Mouse (Mus musculus) liver, embryonic 14.5 days (tissue): ENCODE measurements around the gene Kalrn.
A peak's percentile ranks its signal among the peaks of the same experiment; 100 is the strongest.

Experiments used
- CTCF ChIP-seq: IDR thresholded peaks from 2 replicates; pipeline ENCODE4 v1.5.1; 2016; ENCODE audit warnings: antibody characterized with exemption, low read depth, control low read depth
- EP300 ChIP-seq: IDR thresholded peaks from 2 replicates; pipeline ENCODE4 v1.6.1; 2016; ENCODE audit warnings: antibody characterized with exemption, low read depth

- TF ChIP-seq CTCF (peak; percentile 63), EP300 (no peak)
These were observed 573.9 kb downstream of the Kalrn start for GRCm38 (mm10) chr16:33999388-33999787.
